Mouse (Mus musculus) Muller cell, postnatal 12 days (primary cell): ENCODE measurements around the gene Rnf150.
"Not testable (repeated sequence)": the region's sequence is repeated elsewhere in the genome, so short reads cannot be mapped to it uniquely, and the experiment has no call there.

Experiments used
- DNase-seq: peaks from one replicate; pipeline ENCODE4 v3.0.0-alpha.2; 2015; ENCODE audit errors: inconsistent ontology term

Rnf150 gene

GRCm38 (mm10) chr8:83077329-83077728, 214.2 kb downstream of the Rnf150 start:
- DNase-seq, result no peak

- DNase-seq, result no peak
Observed at GRCm38 (mm10) chr8:83078701-83079533, 215.8 kb downstream of the Rnf150 start.

DNA sequence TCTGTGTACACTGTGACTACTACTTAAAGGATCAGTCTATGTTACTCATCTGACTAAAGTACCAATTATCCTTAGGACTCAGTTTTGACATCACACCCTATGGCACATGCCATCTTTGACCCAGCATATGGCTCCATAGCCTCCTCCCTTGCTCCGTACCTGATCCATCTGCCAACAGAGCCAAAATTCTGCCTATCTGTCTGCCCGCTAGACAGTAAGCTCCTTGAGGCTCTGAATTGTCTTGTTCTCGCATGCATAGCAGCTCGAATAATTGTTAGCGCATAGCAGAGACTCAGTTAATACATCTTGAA, 216.3 kb downstream of the Rnf150 start:
- DNase-seq, result no peak

DNA sequence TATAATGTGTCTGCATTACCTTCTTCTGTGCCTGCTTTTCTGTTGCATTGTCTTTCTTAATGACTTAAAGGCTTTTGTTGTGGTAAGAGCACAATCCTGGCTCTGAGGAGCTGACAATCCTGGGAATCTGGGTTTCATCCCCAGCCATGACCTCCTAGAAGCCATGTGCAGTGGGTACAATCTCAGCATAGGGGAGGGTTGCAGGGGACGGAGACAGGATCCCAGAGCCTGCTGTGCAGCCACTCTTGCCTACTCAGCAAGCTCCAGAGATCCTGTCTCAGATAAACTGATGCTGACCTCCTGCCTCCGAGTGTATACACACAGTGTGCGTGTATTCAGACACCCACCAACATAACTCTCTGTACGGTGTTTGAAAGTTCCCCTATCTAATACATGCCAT, 218.1 kb downstream of the Rnf150 start:
- DNase-seq, result no peak

GRCm38 (mm10) chr8:83081806-83082205, 218.7 kb downstream of the Rnf150 start:
- not testable (repeated sequence) for DNase-seq

DNA sequence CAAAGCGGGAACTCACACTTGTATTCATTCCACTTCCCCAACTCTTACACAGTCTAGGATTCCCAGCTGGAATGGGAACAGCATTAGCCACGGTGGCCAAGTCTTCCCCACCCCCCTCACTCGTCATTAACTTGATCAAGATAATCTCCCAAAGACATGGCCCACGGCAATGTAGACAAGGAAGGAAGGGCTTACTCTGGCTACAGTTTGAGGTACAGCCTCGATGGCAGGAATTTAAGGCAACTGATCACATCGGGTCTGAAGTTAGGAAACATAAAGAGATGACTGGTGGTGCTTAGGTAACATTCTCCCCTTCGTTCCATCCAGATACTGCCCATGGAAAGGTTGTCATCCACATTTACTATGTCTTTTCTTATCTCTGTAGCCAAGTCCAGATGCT, 219.1 kb downstream of the Rnf150 start:
- DNase-seq, result no peak

DNA sequence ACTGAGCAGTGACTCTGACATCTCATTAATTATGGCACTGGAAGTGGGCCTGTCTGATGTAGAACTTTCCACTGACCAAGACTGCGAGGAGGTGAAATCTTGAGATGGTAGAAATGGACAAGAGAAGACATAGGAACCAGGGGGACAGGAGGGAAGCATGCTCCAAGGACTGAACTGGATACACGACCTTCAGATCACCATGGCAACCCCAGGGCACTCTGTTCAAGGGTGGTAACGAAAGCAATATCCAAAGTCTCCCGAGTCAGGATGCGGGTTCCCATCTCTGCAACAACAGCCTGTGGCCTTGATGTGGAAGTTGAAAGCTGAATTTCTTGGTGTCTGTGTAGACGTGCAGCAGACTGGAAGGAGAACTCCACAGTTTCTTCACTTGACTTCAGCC, 220.3 kb downstream of the Rnf150 start:
- no peak for DNase-seq

- DNase-seq, result no peak
Observed at GRCm38 (mm10) chr8:83085581-83085980, 222.4 kb downstream of the Rnf150 start.

DNA sequence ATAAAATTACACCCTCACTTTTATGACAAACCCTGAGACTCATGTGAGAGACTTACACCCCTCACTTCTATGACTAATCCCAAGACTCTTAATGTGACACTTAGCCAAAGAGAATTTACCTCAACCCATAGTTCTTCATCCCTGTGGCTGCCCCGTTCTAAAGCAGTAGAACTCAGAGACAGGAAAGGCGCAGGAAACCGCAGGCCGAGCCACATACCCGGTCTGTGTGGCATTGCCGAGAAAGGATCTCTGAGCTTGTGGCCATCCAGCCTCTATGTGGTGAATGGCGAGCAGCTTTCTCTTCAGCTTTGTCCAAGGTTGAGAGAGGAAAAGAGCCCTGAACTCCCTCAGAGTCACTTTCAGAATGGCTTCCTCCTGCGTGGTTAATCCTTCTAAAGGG, 223.5 kb downstream of the Rnf150 start:
- no peak for DNase-seq

DNA sequence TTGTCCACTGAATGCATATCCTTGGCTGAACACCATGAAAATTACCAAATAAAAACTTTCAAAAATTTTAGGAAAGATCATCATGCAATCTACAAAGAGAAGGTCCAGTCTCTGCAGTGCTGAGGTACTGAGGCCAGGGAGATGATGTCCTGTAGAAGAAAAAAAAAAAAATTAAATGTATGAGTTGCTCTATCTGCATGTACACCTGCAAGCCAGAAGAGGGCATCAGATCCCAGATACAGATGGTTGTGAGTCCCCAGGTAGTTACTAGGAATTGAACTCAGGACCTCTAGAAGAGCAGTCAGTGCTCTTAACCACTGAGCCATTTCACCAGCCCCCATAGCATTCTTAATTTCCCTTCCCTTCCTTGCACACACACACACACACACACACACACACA, 224.4 kb downstream of the Rnf150 start:
- DNase-seq, result no peak

DNA sequence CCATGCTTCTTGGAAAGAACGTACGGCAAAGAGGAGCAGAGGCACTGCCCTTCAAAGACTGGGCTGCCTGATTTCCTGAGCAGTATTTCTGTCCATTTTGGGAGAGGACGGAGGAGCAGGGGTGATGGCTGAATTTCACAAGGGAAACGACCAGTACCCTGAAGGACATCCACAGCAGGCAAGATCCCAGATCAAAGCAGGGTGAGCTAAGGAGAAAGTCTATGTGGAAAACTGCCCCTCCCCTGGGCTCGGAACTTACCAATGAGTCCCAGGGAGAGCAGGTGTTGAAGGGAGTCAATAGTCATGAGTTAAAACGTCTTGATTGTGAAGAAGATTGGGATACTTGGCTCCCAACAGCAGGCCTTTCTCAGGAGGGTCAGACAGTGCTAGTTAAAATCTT, 225.0 kb downstream of the Rnf150 start:
- no peak for DNase-seq

DNA sequence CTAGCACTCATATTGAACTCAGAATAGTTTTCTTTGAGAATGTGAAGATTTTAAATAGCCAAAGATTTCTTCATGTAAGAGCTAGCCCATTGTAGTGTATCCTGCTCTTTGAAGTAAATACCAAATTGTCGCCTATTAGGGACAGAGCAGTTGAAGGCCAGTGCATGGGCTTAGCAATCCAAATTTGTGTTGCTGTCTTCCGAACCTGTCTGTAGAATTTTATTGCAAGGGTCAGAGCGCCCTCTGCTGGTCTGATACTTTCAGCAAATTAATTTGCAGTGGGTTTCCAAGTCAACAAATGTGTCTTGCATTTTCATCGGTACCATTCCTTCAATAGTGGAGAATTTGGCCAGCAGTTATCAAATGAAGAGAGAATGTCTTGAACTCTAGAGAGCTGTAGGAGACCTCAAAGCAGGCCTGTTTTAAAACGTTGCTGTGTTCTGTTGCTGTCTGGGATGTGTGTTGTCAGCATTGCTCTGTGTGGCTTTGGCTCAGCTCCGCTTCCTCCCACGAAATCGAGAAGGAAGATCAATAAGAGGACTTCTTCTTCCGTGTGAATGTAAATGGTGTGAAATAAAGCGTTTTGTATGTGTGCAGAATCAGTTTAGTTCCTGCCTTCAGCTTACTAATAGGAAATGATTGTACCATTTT, 226.3 kb downstream of the Rnf150 start:
- peak; percentile 65 for DNase-seq

- DNase-seq, result no peak
Observed at GRCm38 (mm10) chr8:83090446-83090845, 227.3 kb downstream of the Rnf150 start.

DNA sequence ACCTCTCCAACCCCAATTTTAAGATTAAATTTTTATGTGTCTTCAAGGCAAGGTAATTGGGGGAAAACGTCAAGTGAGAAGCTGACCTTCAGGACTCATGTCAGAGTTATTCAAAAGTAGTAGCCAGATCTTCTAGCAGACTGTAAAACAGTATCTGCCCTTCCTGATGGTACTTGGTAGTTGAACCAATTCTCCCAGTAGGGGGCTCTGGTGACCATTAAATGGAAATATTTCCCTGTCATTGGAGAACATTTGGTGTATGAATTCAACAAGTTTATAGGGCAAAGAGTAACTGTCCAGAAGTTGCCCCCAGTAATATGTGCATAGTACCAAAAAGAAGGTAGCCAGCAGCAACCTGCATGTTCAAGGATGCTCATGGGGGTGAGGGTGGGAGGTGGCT, 236.9 kb downstream of the Rnf150 start:
- peak; percentile 32 for DNase-seq

DNA sequence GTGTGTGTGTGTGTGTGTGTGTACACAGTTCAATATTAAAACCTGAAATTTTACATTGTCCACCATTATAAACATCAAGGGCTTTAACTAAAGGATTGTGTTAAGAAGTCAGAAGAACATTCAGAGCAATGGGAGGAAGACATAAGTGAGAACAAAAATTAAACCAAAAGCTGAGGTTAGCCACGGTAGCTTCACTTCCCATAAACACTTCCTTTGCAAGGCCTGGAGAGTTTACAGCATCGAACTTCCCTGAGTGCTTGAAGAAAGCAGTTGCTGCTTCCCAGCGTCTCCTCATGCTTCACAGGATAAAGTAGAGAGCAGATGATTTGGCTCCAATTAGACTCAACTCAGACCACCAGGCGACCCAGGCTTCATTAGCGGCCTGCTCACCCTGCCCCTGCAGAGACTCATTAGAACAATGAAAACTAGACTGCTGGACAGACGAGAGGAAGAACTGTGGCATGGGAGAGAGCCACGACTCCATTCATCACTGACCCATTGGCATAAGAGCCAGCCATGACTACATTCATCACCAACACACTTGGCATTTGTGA, 239.9 kb downstream of the Rnf150 start:
- DNase-seq, result peak; percentile 82

- DNase-seq, result no peak
Observed at GRCm38 (mm10) chr8:83103968-83104367, 240.8 kb downstream of the Rnf150 start.

DNA sequence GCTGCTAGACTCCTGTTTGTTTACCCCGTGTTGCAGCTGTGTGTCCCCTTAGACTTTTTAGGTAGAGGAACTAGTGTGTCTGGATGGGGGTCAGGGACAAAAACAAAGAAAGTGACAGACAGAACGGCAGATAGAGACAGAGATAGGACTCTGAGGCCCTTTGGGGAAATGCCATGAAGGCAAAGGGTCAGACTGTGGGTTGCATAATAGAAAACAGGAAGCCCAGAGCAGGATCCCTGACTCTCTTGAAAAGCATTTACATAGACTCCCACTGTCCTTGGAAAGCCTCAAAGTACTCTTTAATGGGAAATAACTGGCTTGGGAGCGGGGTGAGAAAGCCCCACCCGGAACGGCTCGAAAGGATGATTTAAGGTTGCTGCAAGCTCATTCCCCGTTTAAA, 246.6 kb downstream of the Rnf150 start:
- DNase-seq, result no peak

DNA sequence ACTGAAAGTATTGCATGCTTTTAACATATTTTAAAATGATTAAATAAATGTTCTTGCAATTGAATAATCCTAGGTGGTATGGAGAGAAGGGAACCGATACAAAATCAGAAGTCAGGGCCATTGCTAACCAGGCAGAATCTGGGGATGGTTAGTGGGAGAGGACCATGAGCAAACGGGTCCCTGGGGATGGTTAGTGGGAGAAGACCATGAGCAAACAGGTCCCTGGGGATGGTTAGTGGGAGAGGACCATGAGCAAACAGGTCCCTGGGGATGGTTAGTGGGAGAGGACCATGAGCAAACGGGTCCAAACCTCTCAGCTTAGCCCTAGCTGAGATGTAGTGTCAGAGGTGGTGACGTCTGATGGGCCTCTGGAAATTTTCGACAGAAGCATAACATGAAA, 247.0 kb downstream of the Rnf150 start:
- DNase-seq, result no peak

- DNase-seq, result no peak
Observed at GRCm38 (mm10) chr8:83135086-83135485, 271.9 kb downstream of the Rnf150 start.

- no peak for DNase-seq
Observed at GRCm38 (mm10) chr8:83140068-83140467, 276.9 kb downstream of the Rnf150 start.

DNA sequence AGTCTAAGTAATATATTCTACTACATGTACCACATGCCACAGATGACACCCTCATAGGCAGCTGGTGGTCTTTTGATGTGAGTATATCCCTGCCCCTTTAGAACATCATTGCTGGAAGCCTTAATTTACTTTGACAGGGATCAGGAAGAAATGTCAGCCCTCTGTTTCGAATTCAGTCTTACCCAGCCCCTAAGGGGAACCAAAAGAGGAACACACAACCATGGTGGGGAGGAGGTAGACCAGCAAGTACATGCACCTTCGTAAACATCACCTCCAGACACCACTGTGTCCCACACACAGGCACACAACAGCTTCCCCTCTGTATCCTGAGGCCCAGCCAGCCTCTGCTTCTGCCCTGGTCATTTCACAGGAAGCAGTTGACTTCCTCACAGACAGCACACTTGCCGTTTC, 277.6 kb downstream of the Rnf150 start:
- no peak for DNase-seq
